Mouse (Mus musculus): ENCODE measurements around the gene Dpp3. TPM values are rescaled to one million over a fixed set of nuclear protein-coding genes. Genes with fewer than 3 reads are reported as not detected.
A peak's percentile ranks its signal among the peaks of the same experiment; 100 is the strongest.
"Not testable (repeated sequence)": the region's sequence is repeated elsewhere in the genome, so short reads cannot be mapped to it uniquely, and the experiment has no call there.

Gene Dpp3
- polyA plus RNA-seq, 1 experiment, result 129 TPM

- peak overlapping the region; percentile 70 for H3K9ac ChIP-seq (ENCODE audit: low read depth, poor library complexity, severe bottlenecking)
- H3K4me3 ChIP-seq (ENCODE audit: low read depth, low read length), result peak overlapping the region; percentile 87
- peaks cover 2% of the 10 kb centered on the region for H3K4me1 ChIP-seq (ENCODE audit: control insufficient read depth, insufficient read depth, low read length)
These were observed 48.8 kb downstream of the Dpp3 start for GRCm38 (mm10) chr19:4879324-4879703.

GRCm38 (mm10) chr19:4878405-4879323 lies 49.4 kb downstream of the Dpp3 start, which contains the start of gene Zdhhc24:
Zdhhc24 (plus strand) TSS chr19:4878668.
- Histone ChIP-seq H3K36me3 (ENCODE audit: control insufficient read depth, insufficient read depth, low read length, poor library complexity, severe bottlenecking) (no peaks in the 10 kb centered on the region), H3K27ac (ENCODE audit: insufficient read depth, low read length) (peak within 1 kb of the TSS; percentile 43; the same call in 1 of the 2 replicates), H3K4me1 (ENCODE audit: control insufficient read depth, insufficient read depth, low read length) (peaks cover 2% of the 10 kb centered on the region), H3K27me3 (ENCODE audit: control insufficient read depth, insufficient read depth, low read length, poor library complexity, severe bottlenecking) (no peaks in the 10 kb centered on the region), H3K9ac (ENCODE audit: low read depth, poor library complexity, severe bottlenecking) (peak within 1 kb of the TSS; percentile 71), H3K4me3 (ENCODE audit: low read depth, low read length) (peak within 1 kb of the TSS; percentile 87), H3K9me3 (replicated peaks; ENCODE audit: control insufficient read depth, insufficient read depth, low read length, poor library complexity, severe bottlenecking) (no peaks in the 10 kb centered on the region)
- TF ChIP-seq CTCF (IDR thresholded peaks at IDR 0.05; ENCODE audit: low read depth, low read length), result no peak
- peak; percentile 63 for TF ChIP-seq POLR2A (IDR thresholded peaks at IDR 0.05; ENCODE audit: insufficient read depth, low read length)
- no peak for TF ChIP-seq EP300 (IDR thresholded peaks at IDR 0.05; ENCODE audit: insufficient read depth, low read depth, low read length)

More at GRCm38 (mm10) chr19:4879324-4879703, 48.8 kb downstream of the Dpp3 start:
- H3K27me3 ChIP-seq (ENCODE audit: control insufficient read depth, insufficient read depth, low read length, poor library complexity, severe bottlenecking), result no peaks in the 10 kb centered on the region
- H3K27ac ChIP-seq (ENCODE audit: insufficient read depth, low read length), result no peak overlapping the region
- no peaks in the 10 kb centered on the region for H3K36me3 ChIP-seq (ENCODE audit: control insufficient read depth, insufficient read depth, low read length, poor library complexity, severe bottlenecking)
- H3K9me3 ChIP-seq (replicated peaks; ENCODE audit: control insufficient read depth, insufficient read depth, low read length, poor library complexity, severe bottlenecking), result no peaks in the 10 kb centered on the region
- TF ChIP-seq CTCF (IDR thresholded peaks at IDR 0.05; ENCODE audit: low read depth, low read length) (no peak), POLR2A (IDR thresholded peaks at IDR 0.05; ENCODE audit: insufficient read depth, low read length) (no peak), EP300 (IDR thresholded peaks at IDR 0.05; ENCODE audit: insufficient read depth, low read depth, low read length) (no peak)

DNA sequence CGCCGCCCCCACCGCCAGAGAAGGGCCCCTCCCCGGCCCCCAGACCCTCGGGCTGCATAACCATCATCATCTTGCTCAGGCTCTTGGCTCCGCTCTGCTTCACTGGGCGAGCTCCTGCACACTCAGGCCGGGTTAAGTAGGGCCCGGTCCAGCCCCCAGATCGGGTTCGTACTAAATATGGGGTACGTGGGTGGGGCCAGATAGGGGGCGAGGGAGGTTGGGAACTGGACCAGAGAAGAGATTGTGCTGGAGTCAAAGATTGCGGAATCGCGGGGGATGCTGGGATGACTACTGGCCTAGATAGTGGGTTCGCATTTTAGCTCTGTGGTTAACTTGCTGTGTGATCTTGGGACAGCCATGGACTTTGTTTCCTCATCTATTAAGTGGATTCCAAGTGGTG lies 50.3 kb downstream of the Dpp3 start, which contains the start of gene Actn3:
Actn3 (minus strand) TSS at position 125 of the 400 bp plus-strand sequence.
- H3K4me3 ChIP-seq (ENCODE audit: low read depth, low read length), result peak within 1 kb of the TSS; percentile 87
- peak within 1 kb of the TSS; percentile 71 for H3K9ac ChIP-seq (ENCODE audit: low read depth, poor library complexity, severe bottlenecking)
- peak within 1 kb of the TSS; percentile 43 for H3K27ac ChIP-seq (ENCODE audit: insufficient read depth, low read length)
- no peak for TF ChIP-seq POLR2A (IDR thresholded peaks at IDR 0.05; ENCODE audit: insufficient read depth, low read length)
- no peak for TF ChIP-seq EP300 (IDR thresholded peaks at IDR 0.05; ENCODE audit: insufficient read depth, low read depth, low read length)
- TF ChIP-seq CTCF (IDR thresholded peaks at IDR 0.05; ENCODE audit: low read depth, low read length), result no peak
- no peaks in the 10 kb centered on the region for H3K9me3 ChIP-seq (replicated peaks; ENCODE audit: control insufficient read depth, insufficient read depth, low read length, poor library complexity, severe bottlenecking)
- no peaks in the 10 kb centered on the region for H3K27me3 ChIP-seq (ENCODE audit: control insufficient read depth, insufficient read depth, low read length, poor library complexity, severe bottlenecking)
- H3K4me1 ChIP-seq (ENCODE audit: control insufficient read depth, insufficient read depth, low read length), result peaks cover 2% of the 10 kb centered on the region
- no peaks in the 10 kb centered on the region for H3K36me3 ChIP-seq (ENCODE audit: control insufficient read depth, insufficient read depth, low read length, poor library complexity, severe bottlenecking)

DNA sequence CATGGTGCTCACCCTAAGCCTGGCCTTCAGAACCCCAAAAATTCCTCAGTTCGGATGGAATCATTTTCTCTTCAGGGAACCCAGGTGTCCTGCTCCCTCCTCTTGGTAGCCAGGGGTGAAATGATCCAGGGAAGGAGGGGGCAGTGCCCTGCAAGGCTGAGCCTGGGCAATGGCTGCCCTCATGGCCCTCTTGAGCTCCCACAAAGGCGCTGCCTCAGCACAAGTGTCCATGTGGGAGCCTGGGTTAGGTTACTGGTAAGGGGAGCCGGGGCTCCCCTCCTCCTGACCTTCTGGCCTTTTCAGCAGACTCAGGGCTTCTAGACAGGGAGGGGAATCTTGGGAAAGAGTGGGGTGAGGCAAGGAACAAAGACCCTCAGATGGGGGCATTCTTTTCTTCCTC lies 51.3 kb downstream of the Dpp3 start:
- H3K36me3 ChIP-seq (ENCODE audit: control insufficient read depth, insufficient read depth, low read length, poor library complexity, severe bottlenecking), result no peaks in the 10 kb centered on the region
- no peak overlapping the region for H3K4me3 ChIP-seq (ENCODE audit: low read depth, low read length)
- 0 out of 2 replicates have a peak overlapping the region, but pooled peaks have one; percentile 13 for H3K9ac ChIP-seq (ENCODE audit: low read depth, poor library complexity, severe bottlenecking)
- H3K4me1 ChIP-seq (ENCODE audit: control insufficient read depth, insufficient read depth, low read length), result peaks cover 2% of the 10 kb centered on the region
- TF ChIP-seq POLR2A (IDR thresholded peaks at IDR 0.05; ENCODE audit: insufficient read depth, low read length), result no peak
- TF ChIP-seq EP300 (IDR thresholded peaks at IDR 0.05; ENCODE audit: insufficient read depth, low read depth, low read length), result no peak
- no peak for TF ChIP-seq CTCF (IDR thresholded peaks at IDR 0.05; ENCODE audit: low read depth, low read length)
- no peaks in the 10 kb centered on the region for H3K27me3 ChIP-seq (ENCODE audit: control insufficient read depth, insufficient read depth, low read length, poor library complexity, severe bottlenecking)
- no peak overlapping the region; the same call in 1 of the 2 replicates for H3K27ac ChIP-seq (ENCODE audit: insufficient read depth, low read length)
- no peaks in the 10 kb centered on the region for H3K9me3 ChIP-seq (replicated peaks; ENCODE audit: control insufficient read depth, insufficient read depth, low read length, poor library complexity, severe bottlenecking)

- Histone ChIP-seq H3K9ac (ENCODE audit: low read depth, poor library complexity, severe bottlenecking) (0 out of 2 replicates have a peak overlapping the region, but pooled peaks have one; percentile 13), H3K27ac (ENCODE audit: insufficient read depth, low read length) (no peak overlapping the region), H3K4me3 (ENCODE audit: low read depth, low read length) (no peak overlapping the region), H3K27me3 (ENCODE audit: control insufficient read depth, insufficient read depth, low read length, poor library complexity, severe bottlenecking) (no peaks in the 10 kb centered on the region), H3K9me3 (replicated peaks; ENCODE audit: control insufficient read depth, insufficient read depth, low read length, poor library complexity, severe bottlenecking) (no peaks in the 10 kb centered on the region), H3K4me1 (ENCODE audit: control insufficient read depth, insufficient read depth, low read length) (peaks cover 2% of the 10 kb centered on the region), H3K36me3 (ENCODE audit: control insufficient read depth, insufficient read depth, low read length, poor library complexity, severe bottlenecking) (no peaks in the 10 kb centered on the region)
- TF ChIP-seq CTCF (IDR thresholded peaks at IDR 0.05; ENCODE audit: low read depth, low read length), result no peak
- TF ChIP-seq POLR2A (IDR thresholded peaks at IDR 0.05; ENCODE audit: insufficient read depth, low read length), result no peak
- no peak for TF ChIP-seq EP300 (IDR thresholded peaks at IDR 0.05; ENCODE audit: insufficient read depth, low read depth, low read length)
These were observed 51.8 kb downstream of the Dpp3 start for GRCm38 (mm10) chr19:4876241-4876640.

DNA sequence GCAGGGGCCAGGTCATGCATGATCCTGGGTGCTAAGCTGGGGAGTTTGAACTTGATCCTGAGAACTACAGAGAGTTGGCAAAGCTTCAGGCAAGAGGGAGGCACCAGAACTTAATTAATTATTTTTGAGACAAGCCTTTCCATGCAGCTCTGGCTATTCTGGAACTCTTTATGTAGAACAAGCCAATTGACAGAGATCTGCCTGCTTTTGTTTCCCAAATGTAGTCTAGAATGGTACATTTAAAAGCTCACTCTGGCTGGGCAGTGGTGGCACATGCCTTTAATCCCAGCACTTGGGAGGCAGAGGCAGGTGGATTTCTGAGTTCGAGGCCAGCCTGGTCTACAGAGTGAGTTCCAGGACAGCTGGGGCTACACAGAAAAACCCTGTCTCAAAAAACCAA lies 53.5 kb downstream of the Dpp3 start:
- H3K4me1 ChIP-seq (ENCODE audit: control insufficient read depth, insufficient read depth, low read length); H3K36me3 ChIP-seq (ENCODE audit: control insufficient read depth, insufficient read depth, low read length, poor library complexity, severe bottlenecking); H3K9me3 ChIP-seq (replicated peaks; ENCODE audit: control insufficient read depth, insufficient read depth, low read length, poor library complexity, severe bottlenecking); H3K4me3 ChIP-seq (ENCODE audit: low read depth, low read length); H3K27ac ChIP-seq (ENCODE audit: insufficient read depth, low read length); H3K27me3 ChIP-seq (ENCODE audit: control insufficient read depth, insufficient read depth, low read length, poor library complexity, severe bottlenecking); H3K9ac ChIP-seq (ENCODE audit: low read depth, poor library complexity, severe bottlenecking): not testable (repeated sequence)
